Mouse (Mus musculus): ENCODE measurements around the gene Rgs3. TPM values are rescaled to one million over a fixed set of nuclear protein-coding genes. Genes with fewer than 3 reads are reported as not detected.

Gene Rgs3
- polyA plus RNA-seq, 1 experiment from 2014 or later = 6.6 TPM

DNA sequence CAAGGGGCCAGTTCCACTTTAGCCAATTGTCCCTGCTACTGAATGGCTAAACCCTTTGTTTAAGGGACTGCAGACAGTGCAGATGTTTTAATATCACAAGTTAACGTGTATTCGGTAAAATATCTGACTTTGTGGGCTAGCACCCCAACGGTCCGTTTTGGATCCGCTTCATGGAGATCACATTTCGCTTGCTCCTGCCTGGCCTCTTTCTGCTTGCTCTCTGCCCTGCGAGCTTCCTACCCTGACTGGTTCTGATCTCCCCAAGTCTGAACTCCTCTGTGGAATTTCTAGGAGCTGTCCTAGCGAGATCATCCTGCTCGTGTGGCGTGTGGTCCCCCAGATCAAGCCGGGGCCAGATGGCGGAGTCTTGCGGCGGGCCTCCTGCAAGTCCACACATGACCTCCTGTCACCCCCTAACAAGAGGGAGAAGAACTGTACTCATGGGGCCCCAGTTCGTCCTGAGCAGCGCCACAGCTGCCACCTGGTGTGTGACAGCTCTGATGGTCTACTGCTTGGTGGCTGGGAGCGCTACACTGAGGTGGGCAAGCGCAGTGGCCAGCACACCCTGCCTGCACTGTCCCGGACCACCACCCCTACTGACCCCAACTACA, 65.9 kb downstream of the Rgs3 start:
- 78% methylated on average over 19 of the region's 19 CpGs for WGBS (ENCODE audit: insufficient replicate concordance)
- Histone ChIP-seq H3K36me3 (replicated peaks; ENCODE audit: insufficient read depth, low read length) (no peaks in the 10 kb centered on the region), H3K27me3 (ENCODE audit: insufficient read depth, low read length) (no peaks in the 10 kb centered on the region), H3K4me1 (ENCODE audit: insufficient read depth) (0 out of 2 replicates have a peak, but pooled peaks cover 3% of the 10 kb centered on the region), H3K9ac (replicated peaks) (no peak overlapping the region), H3K4me3 (ENCODE audit: low read depth, low read length) (no peak overlapping the region), H3K27ac (ENCODE audit: low read depth) (no peak overlapping the region), H3K9me3 (ENCODE audit: low read length) (no peaks in the 10 kb centered on the region), H3K4me2 (ENCODE audit: low read depth, low read length) (no peak overlapping the region)
- DNase-seq (no peak), ATAC-seq (no peak)
- TF ChIP-seq CTCF (IDR thresholded peaks at IDR 0.05; ENCODE audit: low read depth) (0 out of 2 replicates have a peak, but pooled peaks have one; percentile 4), EP300 (IDR thresholded peaks at IDR 0.05; ENCODE audit: low read depth) (no peak)

GRCm38 (mm10) chr4:62626228-62627026, 66.8 kb downstream of the Rgs3 start:
- ATAC-seq (no peak), DNase-seq (no peak)
- TF ChIP-seq EP300 (IDR thresholded peaks at IDR 0.05; ENCODE audit: low read depth) (no peak), CTCF (IDR thresholded peaks at IDR 0.05; ENCODE audit: low read depth) (no peak)
- Histone ChIP-seq H3K9ac (replicated peaks) (no peak overlapping the region), H3K4me2 (ENCODE audit: low read depth, low read length) (no peak overlapping the region), H3K36me3 (replicated peaks; ENCODE audit: insufficient read depth, low read length) (no peaks in the 10 kb centered on the region), H3K27ac (ENCODE audit: low read depth) (no peak overlapping the region), H3K27me3 (ENCODE audit: insufficient read depth, low read length) (no peaks in the 10 kb centered on the region), H3K4me1 (ENCODE audit: insufficient read depth) (0 out of 2 replicates have a peak, but pooled peaks cover 3% of the 10 kb centered on the region), H3K4me3 (ENCODE audit: low read depth, low read length) (no peak overlapping the region), H3K9me3 (ENCODE audit: low read length) (no peaks in the 10 kb centered on the region)
- WGBS (ENCODE audit: insufficient replicate concordance) = 56% methylated on average over 15 of the region's 15 CpGs

DNA sequence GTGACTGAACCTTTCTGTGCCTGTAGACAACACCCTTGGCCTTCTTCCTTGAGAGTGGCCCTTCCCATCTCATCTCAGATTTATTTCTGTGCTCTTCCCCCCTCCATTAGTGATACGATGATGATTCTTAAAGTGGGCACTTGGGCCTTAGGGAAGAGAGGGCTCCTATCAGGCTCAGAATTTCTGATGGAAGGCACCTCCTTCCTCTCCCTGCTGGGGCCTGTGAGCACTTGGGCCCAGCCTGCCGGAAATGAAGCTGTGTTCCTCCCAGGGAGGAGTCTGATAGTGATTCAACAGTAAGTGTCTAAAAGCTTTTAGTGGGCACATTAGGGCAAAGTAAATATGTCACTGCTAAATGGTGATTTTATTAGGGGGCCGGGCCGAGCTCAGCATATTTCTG, 67.7 kb downstream of the Rgs3 start:
- DNase-seq = no peak
- no peak overlapping the region for H3K4me3 ChIP-seq (ENCODE audit: low read depth, low read length)

GRCm38 (mm10) chr4:62628547-62628946, 68.9 kb downstream of the Rgs3 start:
- peaks cover 3% of the 10 kb centered on the region; the same call in 1 of the 2 replicates for H3K4me1 ChIP-seq (ENCODE audit: insufficient read depth)
- no peaks in the 10 kb centered on the region for H3K9me3 ChIP-seq (ENCODE audit: low read length)
- WGBS (ENCODE audit: insufficient replicate concordance) = 81% methylated on average over 7 of the region's 7 CpGs
- DNase-seq (no peak), ATAC-seq (no peak)
- H3K27ac ChIP-seq (ENCODE audit: low read depth) = no peak overlapping the region
- H3K27me3 ChIP-seq (ENCODE audit: insufficient read depth, low read length) = no peaks in the 10 kb centered on the region
- no peak overlapping the region for H3K9ac ChIP-seq (replicated peaks)
- no peaks in the 10 kb centered on the region for H3K36me3 ChIP-seq (replicated peaks; ENCODE audit: insufficient read depth, low read length)
- no peak overlapping the region for H3K4me2 ChIP-seq (ENCODE audit: low read depth, low read length)
- TF ChIP-seq CTCF (IDR thresholded peaks at IDR 0.05; ENCODE audit: low read depth) (no peak), EP300 (IDR thresholded peaks at IDR 0.05; ENCODE audit: low read depth) (no peak)
- no peak overlapping the region for H3K4me3 ChIP-seq (ENCODE audit: low read depth, low read length)

More for the DNA sequence above, 67.7 kb downstream of the Rgs3 start:
- TF ChIP-seq EP300 (IDR thresholded peaks at IDR 0.05; ENCODE audit: low read depth) (no peak), CTCF (IDR thresholded peaks at IDR 0.05; ENCODE audit: low read depth) (no peak)
- no peaks in the 10 kb centered on the region for H3K9me3 ChIP-seq (ENCODE audit: low read length)
- no peak overlapping the region for H3K9ac ChIP-seq (replicated peaks)
- no peak overlapping the region for H3K27ac ChIP-seq (ENCODE audit: low read depth)
- no peaks in the 10 kb centered on the region for H3K27me3 ChIP-seq (ENCODE audit: insufficient read depth, low read length)
- H3K36me3 ChIP-seq (replicated peaks; ENCODE audit: insufficient read depth, low read length) = no peaks in the 10 kb centered on the region
- H3K4me1 ChIP-seq (ENCODE audit: insufficient read depth) = 0 out of 2 replicates have a peak, but pooled peaks cover 3% of the 10 kb centered on the region
- no peak for ATAC-seq
- H3K4me2 ChIP-seq (ENCODE audit: low read depth, low read length) = no peak overlapping the region
- WGBS (ENCODE audit: insufficient replicate concordance) = 70% methylated on average over 4 of the region's 4 CpGs

DNA sequence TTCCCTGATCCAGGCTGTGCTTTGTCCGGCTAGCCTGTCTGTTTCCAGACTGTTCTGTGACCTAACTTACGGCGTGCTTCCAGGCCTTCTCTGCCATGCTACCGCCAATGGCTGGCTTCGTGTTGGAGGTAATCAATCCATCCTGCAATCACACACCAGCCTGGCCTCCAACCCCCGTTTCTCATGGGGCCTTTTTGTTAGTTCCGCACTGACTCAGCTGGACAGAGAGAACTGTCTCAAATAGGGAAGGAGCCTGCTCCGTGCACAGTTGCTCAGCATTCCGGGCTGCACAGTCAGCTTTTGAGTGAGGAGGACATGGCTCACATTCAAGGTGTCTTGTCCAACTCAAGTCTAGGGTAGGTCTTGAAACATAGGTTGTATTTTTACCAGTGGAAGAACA, 69.8 kb downstream of the Rgs3 start:
- WGBS (ENCODE audit: insufficient replicate concordance) = 36% methylated on average over 9 of the region's 9 CpGs
- ATAC-seq (peak; percentile 63; the same call in 1 of the 2 replicates), DNase-seq (peak; percentile 33)
- Histone ChIP-seq H3K27me3 (ENCODE audit: insufficient read depth, low read length) (no peaks in the 10 kb centered on the region), H3K4me2 (ENCODE audit: low read depth, low read length) (no peak overlapping the region), H3K36me3 (replicated peaks; ENCODE audit: insufficient read depth, low read length) (no peaks in the 10 kb centered on the region), H3K9ac (replicated peaks) (no peak overlapping the region), H3K9me3 (ENCODE audit: low read length) (no peaks in the 10 kb centered on the region), H3K4me1 (ENCODE audit: insufficient read depth) (peaks cover 10% of the 10 kb centered on the region), H3K27ac (ENCODE audit: low read depth) (peak overlapping the region; percentile 20; the same call in 1 of the 2 replicates), H3K4me3 (ENCODE audit: low read depth, low read length) (no peak overlapping the region)
- no peak for TF ChIP-seq EP300 (IDR thresholded peaks at IDR 0.05; ENCODE audit: low read depth)
- TF ChIP-seq CTCF (IDR thresholded peaks at IDR 0.05; ENCODE audit: low read depth) = no peak

GRCm38 (mm10) chr4:62629905-62630304, 70.3 kb downstream of the Rgs3 start:
- Histone ChIP-seq H3K9ac (replicated peaks) (no peak overlapping the region), H3K27me3 (ENCODE audit: insufficient read depth, low read length) (no peaks in the 10 kb centered on the region), H3K27ac (ENCODE audit: low read depth) (peak overlapping the region; percentile 20; the same call in 1 of the 2 replicates), H3K4me1 (ENCODE audit: insufficient read depth) (peaks cover 12% of the 10 kb centered on the region), H3K36me3 (replicated peaks; ENCODE audit: insufficient read depth, low read length) (no peaks in the 10 kb centered on the region), H3K4me2 (ENCODE audit: low read depth, low read length) (no peak overlapping the region), H3K4me3 (ENCODE audit: low read depth, low read length) (no peak overlapping the region), H3K9me3 (ENCODE audit: low read length) (no peaks in the 10 kb centered on the region)
- 20% methylated on average over 4 of the region's 4 CpGs for WGBS (ENCODE audit: insufficient replicate concordance)
- DNase-seq = peak; percentile 31
- no peak for TF ChIP-seq EP300 (IDR thresholded peaks at IDR 0.05; ENCODE audit: low read depth)
- TF ChIP-seq CTCF (IDR thresholded peaks at IDR 0.05; ENCODE audit: low read depth) = no peak
- ATAC-seq = peak; percentile 47; the same call in 1 of the 2 replicates

Measured in liver, postnatal 0 days (tissue).